Mouse (Mus musculus) cerebellum, adult 2 months (tissue): ENCODE results near the gene Hap1. TPM values are rescaled to one million over a fixed set of nuclear protein-coding genes. Genes with fewer than 3 reads are reported as not detected.
A peak's percentile ranks its signal among the peaks of the same experiment; 100 is the strongest.

Experiments used
- DNase-seq, 2 experiments: peaks; one replicate each; pipeline ENCODE4 v3.0.0; 2021
- H3K27ac ChIP-seq: fragments of 200-500 bp; 2 replicates; pipeline ENCODE4 v1.5.1; 2012; ENCODE audit warnings: low read length, control low read depth, inconsistent platforms; ENCODE audit not compliant: insufficient read depth
- H3K27me3 ChIP-seq: fragments of 200-500 bp; 2 replicates; pipeline ENCODE4 v1.6.1; 2012; ENCODE audit warnings: inconsistent platforms, mild to moderate bottlenecking, low read length, moderate library complexity; ENCODE audit not compliant: control insufficient read depth, insufficient read depth
- H3K4me1 ChIP-seq: fragments of 200-500 bp; 2 replicates; pipeline ENCODE4 v1.6.1; 2011; ENCODE audit warnings: low read length; ENCODE audit not compliant: control insufficient read depth, insufficient read depth
- H3K4me3 ChIP-seq: fragments of 200-500 bp; replicated peaks from 2 replicates; pipeline ENCODE3; 2011; ENCODE audit warnings: mild to moderate bottlenecking, low read depth, low read length, control low read depth; ENCODE audit not compliant: insufficient read depth
- CTCF ChIP-seq: fragments of 200-500 bp; IDR thresholded peaks from 2 replicates; pipeline ENCODE4 v1.5.1; 2011; ENCODE audit warnings: low read depth, mild to moderate bottlenecking, control low read depth, low read length, moderate library complexity, borderline replicate concordance; ENCODE audit not compliant: insufficient read depth
- POLR2A ChIP-seq: fragments of 200-500 bp; IDR thresholded peaks from 2 replicates; pipeline ENCODE4 v1.6.1; 2011; ENCODE audit warnings: low read length, control low read depth, borderline replicate concordance; ENCODE audit not compliant: insufficient read depth
- WGBS: fragments of 180-500 bp; shearing (Covaris S2); methylation state at CpG from one replicate; pipeline ENCODE4 v1.1.7; 2018; 5-methylcytosine and 5-hydroxymethylcytosine counted together
- polyA plus RNA-seq: library from polyadenylated mRNA; depleted of rRNA; stranded (reverse); fragments of >200 nt; gene quantifications from 2 replicates; pipeline ENCODE4 v1.2.3, GENCODE M21; 2012

Hap1 gene
- polyA plus RNA-seq, 1 experiment: 107 TPM

DNA sequence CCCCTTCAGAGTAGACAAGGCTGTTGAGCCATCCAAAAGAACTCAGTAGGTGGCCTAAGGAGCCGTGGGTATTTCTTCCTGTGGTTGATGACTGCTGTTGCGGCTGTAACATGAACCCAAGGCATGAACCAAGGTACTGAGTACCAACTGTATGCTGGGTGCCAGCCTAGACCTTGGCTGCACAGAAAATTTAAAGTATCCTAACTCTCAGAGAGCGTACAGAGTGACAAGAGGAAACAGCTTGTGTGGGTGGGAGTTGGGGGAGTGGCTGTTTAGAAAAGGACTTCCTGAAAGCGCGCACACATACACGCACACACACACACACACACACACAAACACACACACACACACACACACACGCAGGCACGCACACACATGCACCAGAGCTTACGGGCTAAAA lies 43.4 kb upstream of the Hap1 start:
- WGBS: 84% methylated on average over 9 of the region's 9 CpGs
- no peak for DNase-seq
- no peak overlapping the region for H3K27ac ChIP-seq

DNA sequence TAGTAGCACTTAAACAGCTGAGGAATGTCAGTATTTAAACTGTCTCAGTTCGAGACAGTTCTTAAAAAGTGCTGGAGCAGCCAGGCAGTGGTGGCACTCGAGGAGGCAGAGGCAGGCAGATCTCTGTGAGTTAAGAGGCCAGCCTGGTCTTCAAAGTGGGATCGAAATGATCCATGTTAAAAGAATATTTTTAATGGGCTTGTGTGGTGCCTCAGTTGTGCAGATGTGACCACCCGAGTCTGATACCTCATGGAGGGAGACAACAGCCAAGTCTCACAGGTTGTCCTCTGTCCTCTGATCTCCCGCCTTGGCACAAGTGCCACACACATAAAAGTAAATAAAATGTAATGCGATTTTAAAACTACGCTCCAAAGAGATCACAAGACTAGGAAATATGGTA lies 42.6 kb upstream of the Hap1 start:
- WGBS: 93% methylated on average over 7 of the region's 7 CpGs
- TF ChIP-seq POLR2A (no peak), CTCF (no peak)
- Histone ChIP-seq H3K27ac (no peak overlapping the region), H3K27me3 (no peaks in the 10 kb centered on the region), H3K4me3 (no peak overlapping the region), H3K4me1 (peaks cover 13% of the 10 kb centered on the region)
- no peak for DNase-seq

More for the DNA sequence above, 43.4 kb upstream of the Hap1 start:
- Histone ChIP-seq H3K4me3 (no peak overlapping the region), H3K4me1 (peaks cover 8% of the 10 kb centered on the region), H3K27me3 (no peaks in the 10 kb centered on the region)
- TF ChIP-seq CTCF (no peak), POLR2A (no peak)

DNA sequence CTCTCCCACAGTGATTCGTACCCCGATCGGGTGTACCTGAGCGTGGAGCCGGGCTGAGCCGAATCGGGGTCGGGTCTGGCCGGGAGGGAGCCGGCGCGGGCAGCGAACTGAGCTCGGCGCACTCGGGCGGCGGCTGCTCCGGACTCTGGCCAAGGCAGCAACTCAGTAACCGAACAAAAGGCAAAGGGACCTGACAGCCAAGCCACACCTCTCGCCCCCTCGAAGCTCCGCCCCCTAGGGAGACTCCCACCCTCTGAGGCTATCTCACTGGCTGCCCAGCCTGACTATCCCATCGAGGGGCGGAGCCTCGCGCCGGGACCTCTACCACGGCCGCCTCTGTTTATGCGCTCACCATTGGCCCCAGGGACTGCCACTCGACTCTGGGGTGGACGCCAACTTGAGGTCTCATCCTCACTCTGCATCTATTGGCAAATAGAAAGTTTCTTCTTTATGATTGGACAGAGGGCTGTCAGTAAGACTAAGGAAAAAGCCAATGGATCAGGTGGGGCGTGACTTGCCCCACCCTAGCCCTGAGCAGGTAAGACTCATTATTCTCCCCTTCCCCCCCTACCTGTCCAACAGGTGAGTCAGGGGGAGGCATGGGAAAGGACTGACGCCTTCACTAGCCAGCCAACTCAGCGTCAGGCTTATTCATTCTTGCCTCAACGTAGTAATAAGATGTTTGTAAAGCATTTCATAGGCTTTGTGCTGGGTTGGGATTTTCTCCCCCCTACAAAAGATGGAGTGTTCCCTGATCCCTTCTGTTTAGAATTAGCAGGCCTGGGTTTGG lies 41.9 kb upstream of the Hap1 start, which contains the start of gene Jup:
TSS of gene Jup (minus strand) at position 164 of the 790 bp plus-strand sequence.
- Histone ChIP-seq H3K4me1 (peaks cover 19% of the 10 kb centered on the region), H3K27ac (peak within 1 kb of the TSS; percentile 82), H3K4me3 (peak within 1 kb of the TSS; percentile 83), H3K27me3 (no peaks in the 10 kb centered on the region)
- DNase-seq: peak; percentile 100
- TF ChIP-seq POLR2A (peak; percentile 96), CTCF (no peak)
- WGBS: under 1% methylated on average over 37 of the region's 37 CpGs

DNA sequence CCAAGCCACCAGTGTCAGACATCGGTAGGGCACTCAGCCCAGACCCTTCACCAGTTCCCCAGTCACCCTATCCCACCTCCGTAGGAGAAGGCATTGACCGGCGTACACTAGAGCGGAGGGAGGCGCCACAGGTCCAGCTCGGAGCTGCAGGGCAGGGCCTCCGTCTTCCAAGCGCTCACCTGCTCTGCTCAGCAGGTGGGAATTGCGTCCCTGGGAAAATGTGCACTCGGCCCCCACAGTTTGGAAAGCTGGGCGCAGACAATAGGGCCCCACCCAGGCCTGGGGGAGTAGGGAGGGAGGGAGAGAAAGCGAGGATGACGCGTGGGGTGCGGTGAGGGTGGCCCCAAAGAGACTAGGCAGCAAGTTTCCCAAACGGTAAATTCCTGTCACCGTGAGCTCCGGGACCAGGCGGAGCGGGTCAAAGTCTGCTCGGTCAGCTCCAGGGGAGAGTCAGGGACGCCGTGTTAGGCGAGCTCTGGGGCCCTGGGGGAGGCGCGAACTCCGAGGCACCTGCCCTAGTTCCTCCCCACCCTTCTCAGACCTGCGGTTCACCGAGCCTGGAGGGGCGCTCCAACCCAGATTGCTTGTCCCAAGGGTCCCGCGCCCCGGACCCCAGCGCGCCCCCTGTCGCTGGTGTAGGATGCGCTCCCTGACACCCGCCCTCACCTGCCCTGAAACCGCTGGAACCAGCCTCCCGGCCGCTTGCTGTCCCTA lies 41.1 kb upstream of the Hap1 start:
- Histone ChIP-seq H3K4me3 (peak overlapping the region; percentile 83), H3K4me1 (peaks cover 24% of the 10 kb centered on the region), H3K27me3 (no peaks in the 10 kb centered on the region), H3K27ac (peak overlapping the region; percentile 82)
- TF ChIP-seq POLR2A (0 out of 2 replicates have a peak, but pooled peaks have one; percentile 22), CTCF (no peak)
- under 1% methylated on average over 42 of the region's 42 CpGs for WGBS
- DNase-seq: peak; percentile 80 to 85

DNA sequence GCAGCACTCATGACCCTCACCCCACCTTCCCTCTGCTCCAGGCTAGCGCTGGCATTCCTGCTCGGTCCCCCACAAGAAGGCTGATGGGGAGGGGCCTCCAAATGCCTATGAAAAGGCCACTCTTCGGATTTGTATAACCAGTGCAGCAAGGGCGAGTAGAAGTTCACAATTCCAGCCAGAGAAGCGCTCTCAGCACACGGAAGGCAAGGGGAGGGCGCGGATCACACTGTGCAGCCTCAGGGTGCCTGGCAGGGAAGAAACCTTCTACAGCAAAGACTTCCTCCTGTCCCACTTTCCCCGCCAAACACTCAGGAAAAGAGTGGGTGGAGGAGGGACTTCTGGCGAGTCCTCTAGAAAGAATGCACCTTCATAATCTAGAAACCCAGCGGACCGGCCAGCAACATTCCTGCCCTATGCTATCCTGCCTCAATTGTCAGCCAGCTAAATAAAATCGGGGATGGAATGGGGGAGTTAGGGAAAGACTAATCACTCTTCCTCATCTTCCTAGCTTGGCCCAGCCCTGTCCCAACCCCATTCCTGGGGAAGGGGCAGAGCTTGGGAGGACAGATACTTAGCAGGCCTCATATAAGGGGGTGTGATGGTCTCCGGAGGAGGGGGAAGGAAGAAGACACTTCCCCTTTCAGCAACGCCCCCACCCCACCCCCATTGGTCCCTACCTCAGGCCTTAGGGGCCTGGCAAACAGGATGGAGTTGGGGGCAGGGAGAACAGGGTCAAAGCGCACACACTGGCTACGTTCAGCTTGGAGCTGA lies 40.1 kb upstream of the Hap1 start:
- Histone ChIP-seq H3K27me3 (no peaks in the 10 kb centered on the region), H3K27ac (peak overlapping the region; percentile 82), H3K4me1 (peaks cover 28% of the 10 kb centered on the region), H3K4me3 (peak overlapping the region; percentile 83)
- TF ChIP-seq POLR2A: no peak; the same call in 1 of the 2 replicates
- no peak for TF ChIP-seq CTCF
- WGBS: 4% methylated on average over 17 of the region's 17 CpGs
- DNase-seq: peak; percentile 80 to 86

DNA sequence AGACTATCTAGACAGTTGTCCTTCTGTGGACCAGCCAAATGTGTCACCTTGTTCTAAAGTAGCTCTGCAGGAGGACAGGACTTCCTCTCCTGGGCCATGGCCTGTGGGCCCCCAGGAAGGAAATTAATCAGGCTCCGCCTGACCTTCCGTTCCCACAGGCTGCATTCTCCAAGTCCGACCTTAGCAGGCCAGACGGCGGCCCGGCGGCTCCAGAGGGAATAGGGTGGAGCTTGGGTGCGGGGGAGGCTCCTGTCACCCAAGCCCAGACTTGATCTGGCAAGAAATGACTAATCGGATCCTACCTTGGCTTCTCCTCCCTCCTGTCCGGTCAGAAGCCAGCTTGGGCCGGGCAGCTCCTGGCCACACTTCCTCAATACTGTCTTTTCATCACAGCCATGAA lies 39.3 kb upstream of the Hap1 start:
- H3K27ac ChIP-seq: peak overlapping the region; percentile 82
- peak; percentile 85 to 94 for DNase-seq
- peaks cover 36% of the 10 kb centered on the region for H3K4me1 ChIP-seq
- WGBS: 9% methylated on average over 11 of the region's 11 CpGs
- TF ChIP-seq POLR2A (0 out of 2 replicates have a peak, but pooled peaks have one; percentile 21), CTCF (no peak)
- peak overlapping the region; percentile 83 for H3K4me3 ChIP-seq
- no peaks in the 10 kb centered on the region for H3K27me3 ChIP-seq

DNA sequence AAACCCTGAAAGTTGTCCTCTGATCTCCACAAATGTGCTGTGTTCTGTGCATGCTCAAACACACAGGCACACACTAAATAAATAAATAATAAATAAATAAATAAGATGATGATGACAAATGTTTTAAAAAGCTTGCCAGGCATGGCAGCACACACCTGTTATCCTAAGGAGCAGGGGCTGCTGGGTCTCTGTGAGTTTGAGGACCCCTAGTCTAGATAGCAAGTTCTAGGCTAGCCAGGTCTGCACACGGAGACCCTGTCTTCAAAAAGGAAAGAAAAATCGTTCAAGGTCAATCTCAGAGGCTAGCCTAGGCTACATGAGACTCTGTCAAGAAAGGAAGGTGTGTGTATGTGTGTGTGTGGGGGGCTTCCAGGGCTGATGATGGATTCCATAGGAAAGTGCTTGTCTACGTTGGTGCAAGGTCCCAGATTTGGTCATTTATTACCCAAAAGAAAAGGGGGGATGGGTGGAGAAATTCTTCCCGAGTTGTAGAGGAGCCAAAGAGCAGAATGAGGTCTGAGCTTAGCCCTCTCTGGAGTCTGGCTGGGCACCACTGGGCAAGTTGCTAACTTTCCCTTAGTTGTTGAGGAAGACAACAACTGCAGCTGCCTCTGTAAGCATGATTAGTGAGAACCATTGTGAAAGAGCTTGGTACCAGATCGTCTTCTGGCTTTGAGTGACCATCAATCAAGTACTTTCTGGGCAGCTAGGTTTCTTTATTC lies 38.6 kb upstream of the Hap1 start:
- no peaks in the 10 kb centered on the region for H3K27me3 ChIP-seq
- H3K4me1 ChIP-seq: peaks cover 42% of the 10 kb centered on the region
- TF ChIP-seq CTCF (no peak), POLR2A (no peak)
- no peak for DNase-seq
- peak overlapping the region; percentile 82 for H3K27ac ChIP-seq
- WGBS: 49% methylated on average over 5 of the region's 5 CpGs
- H3K4me3 ChIP-seq: peak overlapping the region; percentile 83
